Mouse (Mus musculus): ENCODE data around the gene Uqcc1.
"Not testable (repeated sequence)": the region's sequence is repeated elsewhere in the genome, so short reads cannot be mapped to it uniquely, and the experiment has no call there.

Gene Uqcc1

GRCm38 (mm10) chr2:155860102-155860501 is 70.0 kb downstream of the Uqcc1 start:
- no peak for DNase-seq (ENCODE audit: low spot score)

DNA sequence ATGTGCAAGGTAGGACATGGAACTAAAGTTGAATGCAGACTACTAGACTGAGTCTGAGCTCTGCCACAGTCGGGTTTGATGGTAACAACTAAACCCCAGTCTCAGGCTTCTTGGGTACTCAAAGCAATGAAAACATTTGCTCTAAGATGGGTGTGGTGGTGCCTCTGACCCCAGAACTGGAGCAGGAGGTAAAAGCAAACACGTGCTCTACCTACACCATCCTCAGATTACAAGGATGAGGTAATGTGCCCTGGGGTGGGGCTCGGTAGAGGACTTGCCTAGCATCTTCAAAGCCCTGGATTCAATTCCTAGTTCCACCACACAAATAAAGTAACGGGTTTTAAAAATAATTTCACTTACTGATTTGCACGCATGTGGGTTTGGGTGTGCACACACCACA is 77.6 kb downstream of the Uqcc1 start:
- no peak for DNase-seq (ENCODE audit: low spot score)

GRCm38 (mm10) chr2:155850120-155850519 is 80.0 kb downstream of the Uqcc1 start:
- no peak for DNase-seq (ENCODE audit: low spot score)

GRCm38 (mm10) chr2:155849464-155849863 is 80.6 kb downstream of the Uqcc1 start:
- no peak for DNase-seq (ENCODE audit: low spot score)

GRCm38 (mm10) chr2:155848291-155848690 is 81.8 kb downstream of the Uqcc1 start:
- DNase-seq (ENCODE audit: low spot score), result peak; percentile 65

- DNase-seq (ENCODE audit: low spot score), result no peak
These were observed 83.2 kb downstream of the Uqcc1 start for GRCm38 (mm10) chr2:155846930-155847329.

DNA sequence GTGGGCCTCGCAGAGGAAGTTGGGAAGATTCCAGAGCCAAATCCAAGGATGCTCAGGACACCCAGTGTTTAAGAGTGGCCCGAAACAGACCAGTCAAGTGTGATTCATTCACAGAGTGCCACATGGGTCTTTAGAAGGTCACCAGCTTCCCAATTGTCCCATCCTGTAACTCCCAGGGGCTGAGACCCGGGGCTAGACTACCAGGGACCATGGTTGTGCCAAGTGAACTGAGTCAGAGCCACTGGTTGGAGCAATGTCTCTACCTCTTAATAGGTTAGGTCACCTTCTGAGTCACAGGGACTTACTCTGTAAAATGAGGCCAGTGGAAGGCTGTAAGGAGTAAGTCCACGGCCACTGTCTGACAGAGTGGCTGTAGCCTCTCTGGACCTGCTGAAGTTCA is 91.1 kb downstream of the Uqcc1 start:
- no peak for DNase-seq (ENCODE audit: low spot score)

DNA sequence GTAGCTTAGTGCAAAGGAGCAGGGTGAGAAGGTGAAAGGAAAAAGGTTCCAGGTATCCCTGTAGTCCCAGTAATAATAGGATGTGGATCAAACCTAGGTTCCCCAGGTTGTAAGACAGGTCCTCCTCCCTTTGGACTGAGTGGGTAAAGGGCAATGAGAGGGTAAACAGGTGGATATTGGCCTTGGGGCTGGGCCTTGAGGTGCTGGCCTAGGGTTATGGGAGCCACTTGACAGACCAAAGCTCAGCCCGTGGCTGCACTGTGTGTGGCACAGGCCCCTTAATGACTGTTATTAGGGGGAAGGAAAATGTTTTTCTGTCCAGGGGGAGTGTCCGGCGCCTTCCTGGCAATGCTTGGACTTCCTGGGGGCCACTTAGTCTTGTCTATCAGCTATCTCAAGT is 92.1 kb downstream of the Uqcc1 start:
- no peak for DNase-seq (ENCODE audit: low spot score)

DNA sequence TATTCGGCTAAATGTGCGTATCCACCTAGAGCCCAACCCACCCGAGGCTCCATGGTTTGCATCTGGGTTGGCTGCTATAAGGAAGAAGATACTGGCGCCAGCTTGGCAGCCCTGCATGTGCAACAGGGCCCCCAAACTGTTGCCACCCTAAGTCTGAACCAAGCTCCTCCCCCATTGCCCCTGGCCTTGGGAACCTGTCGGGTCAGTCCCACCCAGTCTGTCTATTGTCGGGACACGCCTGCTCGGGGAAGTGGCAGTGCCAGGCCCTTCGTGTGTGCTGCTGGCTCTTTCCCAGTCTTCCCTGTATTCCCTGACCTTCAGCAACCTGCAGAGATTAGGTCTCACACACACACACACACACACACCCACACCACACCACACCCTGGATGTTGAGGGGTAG is 95.4 kb downstream of the Uqcc1 start, which contains the start of gene Fam83c:
Gene Fam83c (minus strand): TSS at position 123 of the 400 bp plus-strand sequence.
- DNase-seq (ENCODE audit: low spot score), result no peak

- not testable (repeated sequence) for DNase-seq (ENCODE audit: low spot score)
These were observed 98.0 kb downstream of the Uqcc1 start for GRCm38 (mm10) chr2:155832087-155832486.

DNA sequence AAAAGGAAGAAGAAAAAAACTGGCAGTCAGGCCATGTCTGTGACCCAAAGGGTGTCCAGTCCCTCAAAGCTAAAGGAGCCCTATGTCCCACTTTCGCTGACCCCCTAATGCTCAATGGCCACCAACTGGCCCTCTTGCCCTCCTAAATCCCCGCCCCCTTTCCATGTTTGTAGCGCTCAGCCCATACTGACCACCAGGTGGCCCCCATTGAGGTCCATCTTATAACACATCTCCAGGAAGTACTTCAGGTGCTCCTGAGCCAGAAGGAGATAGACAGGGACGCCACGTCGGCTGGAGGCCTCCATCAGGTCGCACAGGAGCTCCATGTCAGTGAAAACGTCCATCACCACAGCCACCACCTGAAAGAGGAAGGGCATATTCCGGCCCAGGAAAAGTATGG is 98.8 kb downstream of the Uqcc1 start:
- DNase-seq (ENCODE audit: low spot score), result no peak

DNA sequence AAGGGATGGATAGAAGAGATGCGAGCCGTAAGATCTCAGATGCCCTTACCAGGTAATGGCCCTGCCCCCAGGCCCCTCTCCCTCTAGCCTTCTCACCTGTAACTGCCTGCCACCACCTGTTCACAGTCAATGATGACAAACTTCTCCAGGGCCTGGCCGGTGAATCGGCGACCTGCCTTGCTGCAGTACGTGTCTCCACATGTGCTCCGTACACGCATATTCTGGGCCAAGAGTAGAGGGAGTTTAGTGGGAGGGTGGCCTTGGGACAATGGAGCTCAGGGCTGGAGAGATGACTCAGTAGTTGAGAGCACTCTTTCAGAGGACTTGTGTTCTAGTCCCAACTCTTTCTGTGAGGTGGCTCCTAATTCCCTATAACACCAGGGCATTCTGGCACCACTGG is 99.3 kb downstream of the Uqcc1 start:
- no peak for DNase-seq (ENCODE audit: low spot score)

- peak; percentile 59 for DNase-seq (ENCODE audit: low spot score)
These were observed 103.3 kb downstream of the Uqcc1 start, which contains the start of gene Eif6 for GRCm38 (mm10) chr2:155826630-155827424. Gene Eif6 (minus strand): TSS chr2:155826925.

GRCm38 (mm10) chr2:155825904-155826629 is 104.0 kb downstream of the Uqcc1 start:
- DNase-seq (ENCODE audit: low spot score), result no peak

DNA sequence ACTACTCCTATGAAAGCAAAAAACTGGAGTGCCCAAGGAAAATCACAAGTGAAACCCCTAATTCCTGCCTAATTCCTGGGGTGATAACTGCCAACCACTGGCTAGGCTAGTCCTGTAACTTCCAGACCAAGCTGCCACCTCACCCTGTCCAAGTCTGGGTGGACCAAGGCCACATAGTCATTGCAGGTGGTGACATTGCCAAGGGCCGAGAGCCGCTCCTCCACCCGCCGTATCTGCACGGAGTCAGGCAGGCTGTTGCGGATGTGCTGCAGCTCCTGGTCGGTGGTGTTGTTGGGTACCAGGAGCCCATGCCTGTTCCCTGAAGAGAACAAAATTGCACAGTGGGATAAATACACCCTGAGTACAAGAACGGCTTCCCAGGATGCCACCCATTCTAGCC is 106.4 kb downstream of the Uqcc1 start:
- no peak for DNase-seq (ENCODE audit: low spot score)

- no peak for DNase-seq (ENCODE audit: low spot score)
These were observed 109.3 kb downstream of the Uqcc1 start for GRCm38 (mm10) chr2:155820779-155821178.

GRCm38 (mm10) chr2:155819449-155820251 is 110.5 kb downstream of the Uqcc1 start:
- no peak for DNase-seq (ENCODE audit: low spot score)

- DNase-seq (ENCODE audit: low spot score), result no peak
These were observed 110.9 kb downstream of the Uqcc1 start, which contains the start of gene BC029722 for GRCm38 (mm10) chr2:155819392-155819448. Gene BC029722 (minus strand): TSS chr2:155819426.

DNA sequence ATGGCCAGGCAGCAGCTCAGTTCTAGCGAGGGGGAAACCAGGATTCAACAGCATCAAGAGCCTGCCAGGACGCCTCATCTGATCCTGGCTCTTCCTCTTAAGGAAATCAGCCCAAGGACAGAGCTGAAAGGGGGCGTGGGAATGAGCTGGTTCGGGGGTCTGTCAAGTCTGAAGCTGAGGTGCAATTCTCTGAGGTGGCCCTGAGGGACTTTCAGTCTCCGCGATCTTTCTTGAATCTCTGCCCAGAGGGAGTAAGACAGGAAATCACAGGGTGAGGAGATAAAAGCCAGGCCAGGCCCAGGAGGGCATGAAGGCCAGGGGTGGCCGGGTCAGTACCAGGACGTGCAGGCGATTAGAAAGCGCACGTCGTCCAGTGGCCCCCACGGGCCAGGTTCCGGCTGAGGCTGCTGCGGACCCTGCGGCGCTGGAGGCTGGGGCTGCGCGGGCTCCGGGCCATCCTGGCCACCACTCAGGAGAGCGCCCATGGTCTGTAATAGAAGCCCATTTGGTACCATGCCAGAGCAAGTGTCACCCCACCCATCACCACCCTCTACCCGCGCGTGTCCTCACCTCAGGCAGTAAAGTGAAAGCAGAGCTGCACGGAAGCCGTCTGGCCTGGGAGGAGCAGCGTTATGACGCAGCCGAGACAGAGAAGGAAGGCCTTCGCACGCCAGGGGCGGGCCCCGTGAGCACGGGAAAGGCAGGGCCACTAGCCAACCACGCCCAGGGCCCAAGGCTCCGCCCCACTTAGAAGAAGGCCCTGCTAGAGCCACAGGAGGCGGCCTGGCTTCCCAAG is 111.3 kb downstream of the Uqcc1 start:
- peak; percentile 86 for DNase-seq (ENCODE audit: low spot score)

DNA sequence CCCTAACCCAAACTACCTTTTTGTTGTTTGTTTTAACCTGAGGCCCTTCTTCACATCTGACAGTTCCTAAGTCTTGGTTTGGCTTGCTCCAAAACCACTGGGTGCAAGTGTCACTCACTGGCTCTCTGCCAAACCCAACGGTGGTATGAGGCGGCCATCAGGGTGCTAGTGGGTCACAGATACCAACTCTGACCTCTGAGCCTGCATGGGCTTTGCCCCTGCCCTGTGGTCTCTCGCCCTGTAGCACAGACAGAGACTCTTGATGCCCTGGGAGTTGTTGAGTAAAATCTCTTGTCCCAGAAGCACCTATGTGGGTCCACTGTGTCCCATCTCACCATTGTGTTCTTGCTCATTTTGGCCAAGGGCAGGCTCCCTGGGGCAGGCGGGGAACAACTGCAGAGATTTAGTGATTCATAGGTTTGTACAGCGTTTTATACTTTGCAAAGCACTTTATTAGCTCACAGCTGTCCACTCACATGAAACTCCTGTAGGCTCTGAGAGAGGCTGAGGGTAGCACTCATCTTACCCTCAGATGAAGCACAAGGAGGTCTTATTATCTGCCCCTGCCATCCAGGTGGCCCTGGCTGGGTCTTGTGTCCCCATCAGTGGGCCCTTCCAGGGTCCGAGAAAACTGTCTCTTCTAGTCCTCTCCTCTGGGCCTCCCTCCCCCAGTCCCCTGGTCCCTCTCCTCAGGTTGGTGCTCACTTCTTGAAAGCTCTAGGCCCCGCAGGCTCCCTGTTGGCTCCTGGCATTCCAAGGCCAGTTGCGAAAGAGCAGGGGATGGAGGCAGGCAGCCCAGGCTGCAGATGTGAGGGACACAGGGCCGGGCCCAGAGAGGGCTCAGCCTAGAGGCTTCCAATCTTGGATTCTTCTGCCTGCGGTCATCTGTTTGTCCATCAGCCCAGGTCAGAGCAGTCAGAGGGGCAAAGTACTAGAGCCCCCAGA is 112.5 kb downstream of the Uqcc1 start:
- no peak for DNase-seq (ENCODE audit: low spot score)

- no peak for DNase-seq (ENCODE audit: low spot score)
These were observed 113.9 kb downstream of the Uqcc1 start for GRCm38 (mm10) chr2:155816179-155816578.
